10 mouse cellular contexts compared by ENCODE assay signal in the genomic region with DNA sequence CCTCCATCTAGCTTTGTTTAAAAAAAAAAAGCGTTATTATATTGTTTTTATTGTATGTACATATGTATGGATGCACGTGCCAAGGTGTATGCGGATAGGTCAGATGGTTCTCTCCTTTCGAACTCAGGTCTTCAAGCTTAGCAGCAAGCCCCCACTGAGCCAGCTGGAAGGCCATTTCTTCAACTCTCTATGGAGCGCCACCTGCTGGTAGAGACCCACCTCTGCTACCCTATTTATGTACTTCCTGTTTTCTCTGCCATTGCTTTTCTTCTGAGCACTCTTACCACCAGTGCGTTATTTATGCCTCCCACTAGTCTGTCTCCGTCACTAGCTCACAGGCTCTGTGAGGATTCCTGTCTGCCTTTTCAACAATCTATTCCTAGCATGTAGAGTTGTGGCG.
DNase-seq lines count a peak whose midpoint lies in the region; ATAC-seq lines count a peak whose summit lies in the region.
"Had no signal": no experiment of that assay in that cellular context is flagged by ENCODE, and none has a peak within 500 bp of the region (broad histone marks: within the 10 kb centered on the region; RNA-seq: fewer than 3 reads in every experiment).

No protein-coding gene starts in this region.

- no peak overlapping the region for H3K9ac ChIP-seq in liver, embryonic 11.5 days (ENCODE audit: low read depth, low read length)
- no peak overlapping the region for H3K9ac ChIP-seq in heart, embryonic 12.5 days

- H3K27ac ChIP-seq in liver, embryonic 11.5 days (ENCODE audit: low read depth, low read length), result no peak overlapping the region
- no peak overlapping the region for H3K27ac ChIP-seq in heart, embryonic 12.5 days (ENCODE audit: poor library complexity, severe bottlenecking)

- no peaks in the 10 kb centered on the region for H3K36me3 ChIP-seq in liver, embryonic 11.5 days (ENCODE audit: control insufficient read depth, insufficient read depth, low read length)
- H3K36me3 ChIP-seq in heart, embryonic 12.5 days, result no peaks in the 10 kb centered on the region

- 73% methylated on average over 8 of the region's 8 CpGs for WGBS in liver, embryonic 11.5 days
- 79% methylated on average over 8 of the region's 8 CpGs for WGBS in heart, embryonic 12.5 days

- no peaks in the 10 kb centered on the region for H3K4me1 ChIP-seq in liver, embryonic 11.5 days (replicated peaks; ENCODE audit: control insufficient read depth, insufficient read depth, low read length)
- no peaks in the 10 kb centered on the region for H3K4me1 ChIP-seq in heart, embryonic 12.5 days (replicated peaks)

- DNase-seq in liver (peak; percentile 20), ES-CJ7 (ENCODE audit: low read depth, low spot score) (peak; percentile 87)
- DNase-seq in liver, embryonic 11.5 days (ENCODE audit: low spot score), result no peak
- DNase-seq in thymus, postnatal 0 days (ENCODE audit: low spot score), result peak; percentile 72
- DNase-seq in right cerebral cortex, postnatal 36 days (ENCODE audit: low spot score in 2 of 2), result no peak
- no peak for DNase-seq in frontal cortex, postnatal 25 days (ENCODE audit: low spot score in 2 of 2)
- DNase-seq: gastrocnemius, postnatal 14 days; kidney, postnatal 14 days had no signal

- no peak overlapping the region for H3K4me2 ChIP-seq in liver, embryonic 11.5 days
- no peak overlapping the region for H3K4me2 ChIP-seq in heart, embryonic 12.5 days

- H3K4me3 ChIP-seq in liver, embryonic 11.5 days (ENCODE audit: low read depth, low read length), result no peak overlapping the region
- no peak overlapping the region for H3K4me3 ChIP-seq in heart, embryonic 12.5 days

- no peak for ATAC-seq in liver, embryonic 11.5 days (replicated peaks; ENCODE audit: low FRiP score)
- ATAC-seq in common myeloid progenitor, adult 5-6 weeks (replicated peaks; ENCODE audit: low read depth, poor library complexity, severe bottlenecking), result peak; percentile 43
- no peak for ATAC-seq in heart, embryonic 12.5 days (ENCODE audit: insufficient number of reproducible peaks, low FRiP score)

- H3K27me3 ChIP-seq in liver, embryonic 11.5 days (replicated peaks; ENCODE audit: control insufficient read depth, insufficient read depth, low read length), result 0 out of 2 replicates have a peak, but pooled peaks cover under 1% of the 10 kb centered on the region
- no peaks in the 10 kb centered on the region for H3K27me3 ChIP-seq in heart, embryonic 12.5 days (replicated peaks)

- no peaks in the 10 kb centered on the region for H3K9me3 ChIP-seq in liver, embryonic 11.5 days (ENCODE audit: control insufficient read depth, low read length)
- H3K9me3 ChIP-seq in heart, embryonic 12.5 days (replicated peaks), result peaks cover 6% of the 10 kb centered on the region; the same call in 1 of the 2 replicates

Comparison
In these comparisons a context has a peak if more than half of its experiments do, and no peak if none do; other contexts are left out.
1. DNase-seq: peak in liver (single experiment), ES-CJ7 (single experiment) and thymus, postnatal 0 days (single experiment); none in liver, embryonic 11.5 days (single experiment), right cerebral cortex, postnatal 36 days (0 of 2) and frontal cortex, postnatal 25 days (0 of 2).